Mouse (Mus musculus): Measurements from ENCODE around the gene Spire2. TPM values are rescaled to one million over a fixed set of nuclear protein-coding genes. Genes with fewer than 3 reads are reported as not detected.

Gene Spire2
- total RNA-seq, 2 experiments from 2014 or later, result not detected

GRCm38 (mm10) chr8:123375701-123376100, 43.2 kb downstream of the Spire2 start:
- ATAC-seq (replicated peaks; ENCODE audit: low FRiP score, poor library complexity, severe bottlenecking), result no peak

DNA sequence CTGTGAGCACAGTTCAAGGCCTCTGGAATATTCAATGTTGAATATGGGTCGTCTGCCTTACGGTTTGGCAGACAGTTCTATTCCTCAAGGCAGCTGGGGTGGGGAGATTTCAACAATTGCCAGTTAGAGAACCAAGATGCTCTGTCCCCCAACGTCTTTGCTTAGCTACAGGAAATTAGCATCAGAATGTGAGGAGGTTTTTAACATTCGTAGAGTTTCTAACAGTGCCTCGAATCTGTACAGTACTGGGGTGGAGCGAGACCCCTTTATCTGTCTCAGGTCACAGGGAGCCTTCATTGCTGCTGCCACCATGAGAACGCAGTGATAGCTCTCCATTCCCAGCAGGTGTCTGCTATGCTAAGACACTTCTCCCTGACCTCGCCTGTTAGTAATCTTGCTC, 43.6 kb downstream of the Spire2 start:
- ATAC-seq (replicated peaks; ENCODE audit: low FRiP score, poor library complexity, severe bottlenecking), result no peak

GRCm38 (mm10) chr8:123381711-123382110, 49.2 kb downstream of the Spire2 start:
- ATAC-seq (replicated peaks; ENCODE audit: low FRiP score, poor library complexity, severe bottlenecking), result no peak

- ATAC-seq (replicated peaks; ENCODE audit: low FRiP score, poor library complexity, severe bottlenecking), result no peak
Observed at GRCm38 (mm10) chr8:123382516-123382915, 50.0 kb downstream of the Spire2 start.

GRCm38 (mm10) chr8:123384883-123385540, 52.5 kb downstream of the Spire2 start:
- ATAC-seq (replicated peaks; ENCODE audit: low FRiP score, poor library complexity, severe bottlenecking), result no peak

- ATAC-seq (replicated peaks; ENCODE audit: low FRiP score, poor library complexity, severe bottlenecking), result no peak
Observed at GRCm38 (mm10) chr8:123387041-123387440, 54.5 kb downstream of the Spire2 start.

DNA sequence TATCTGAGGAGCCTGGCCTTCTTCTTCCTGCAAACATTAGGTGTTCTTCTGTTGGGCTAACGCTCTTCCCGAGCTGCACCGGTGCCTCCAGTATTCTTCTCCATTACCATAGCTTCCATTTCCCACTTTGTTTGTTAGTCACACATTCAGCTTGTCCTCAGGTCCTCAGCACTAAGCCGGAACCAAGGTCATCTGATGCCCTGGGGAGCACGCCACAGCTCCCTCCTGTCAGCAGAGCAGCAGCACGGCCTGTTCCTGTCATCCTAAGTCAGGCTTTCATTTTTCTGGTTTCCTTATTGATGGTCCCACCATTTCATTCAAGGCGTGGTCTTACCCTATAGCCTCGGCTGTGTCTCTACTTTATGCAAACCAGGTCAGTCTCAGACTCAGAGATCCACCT, 55.3 kb downstream of the Spire2 start:
- ATAC-seq (replicated peaks; ENCODE audit: low FRiP score, poor library complexity, severe bottlenecking), result no peak

DNA sequence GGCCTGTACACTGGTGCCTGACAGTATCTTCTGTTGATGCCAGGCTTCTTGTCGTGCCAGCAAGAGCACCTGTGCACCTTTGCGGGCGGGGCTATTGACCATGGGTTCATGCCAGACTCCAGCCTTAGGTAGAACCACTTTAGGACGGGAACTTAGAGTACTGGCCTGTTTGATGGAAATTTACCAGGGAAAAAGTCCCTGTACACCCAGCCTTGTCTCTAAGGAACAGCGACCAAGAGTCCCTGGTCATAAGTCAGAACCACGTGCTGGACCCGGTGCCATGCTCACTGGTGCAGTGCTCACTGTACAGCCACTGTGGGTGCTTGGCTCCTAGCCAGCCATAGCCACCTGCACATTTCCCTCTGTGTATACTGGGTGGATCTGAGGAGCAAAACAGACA, 56.5 kb downstream of the Spire2 start:
- no peak for ATAC-seq (replicated peaks; ENCODE audit: low FRiP score, poor library complexity, severe bottlenecking)

- no peak for ATAC-seq (replicated peaks; ENCODE audit: low FRiP score, poor library complexity, severe bottlenecking)
Observed at GRCm38 (mm10) chr8:123398308-123398707, 65.8 kb downstream of the Spire2 start.

DNA sequence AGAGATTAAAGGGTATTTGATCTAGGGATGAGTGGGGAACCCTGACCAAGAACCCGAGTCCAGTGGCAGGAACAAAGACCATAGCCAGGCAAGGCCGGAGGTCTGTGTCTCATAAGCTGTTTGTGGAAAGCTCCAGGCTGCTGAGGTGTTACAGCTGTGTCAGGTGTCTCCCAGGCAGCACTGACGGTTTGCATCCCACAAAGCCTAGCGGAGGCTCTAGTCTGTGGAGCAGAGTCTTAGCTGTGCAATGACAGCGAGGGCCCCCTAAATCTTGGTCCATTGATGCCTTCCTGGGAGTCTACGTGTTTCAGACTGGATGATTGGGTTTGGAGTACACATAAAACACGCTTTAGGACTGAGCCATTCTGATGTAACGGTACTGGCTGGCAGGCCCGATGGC, 69.4 kb downstream of the Spire2 start:
- no peak for ATAC-seq (replicated peaks; ENCODE audit: low FRiP score, poor library complexity, severe bottlenecking)

GRCm38 (mm10) chr8:123402730-123403326, 70.3 kb downstream of the Spire2 start:
- ATAC-seq (replicated peaks; ENCODE audit: low FRiP score, poor library complexity, severe bottlenecking), result no peak

GRCm38 (mm10) chr8:123404521-123404920, 72.0 kb downstream of the Spire2 start:
- ATAC-seq (replicated peaks; ENCODE audit: low FRiP score, poor library complexity, severe bottlenecking), result no peak

- ATAC-seq (replicated peaks; ENCODE audit: low FRiP score, poor library complexity, severe bottlenecking), result peak; percentile 56; the same call in 1 of the 2 replicates
Observed at GRCm38 (mm10) chr8:123406786-123407185, 74.3 kb downstream of the Spire2 start, which contains the start of gene Mc1r. Mc1r (plus strand) TSS chr8:123407107.

DNA sequence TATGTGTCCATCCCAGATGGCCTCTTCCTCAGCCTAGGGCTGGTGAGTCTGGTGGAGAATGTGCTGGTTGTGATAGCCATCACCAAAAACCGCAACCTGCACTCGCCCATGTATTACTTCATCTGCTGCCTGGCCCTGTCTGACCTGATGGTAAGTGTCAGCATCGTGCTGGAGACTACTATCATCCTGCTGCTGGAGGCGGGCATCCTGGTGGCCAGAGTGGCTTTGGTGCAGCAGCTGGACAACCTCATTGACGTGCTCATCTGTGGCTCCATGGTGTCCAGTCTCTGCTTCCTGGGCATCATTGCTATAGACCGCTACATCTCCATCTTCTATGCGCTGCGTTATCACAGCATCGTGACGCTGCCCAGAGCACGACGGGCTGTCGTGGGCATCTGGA, 75.1 kb downstream of the Spire2 start:
- no peak for ATAC-seq (replicated peaks; ENCODE audit: low FRiP score, poor library complexity, severe bottlenecking)

DNA sequence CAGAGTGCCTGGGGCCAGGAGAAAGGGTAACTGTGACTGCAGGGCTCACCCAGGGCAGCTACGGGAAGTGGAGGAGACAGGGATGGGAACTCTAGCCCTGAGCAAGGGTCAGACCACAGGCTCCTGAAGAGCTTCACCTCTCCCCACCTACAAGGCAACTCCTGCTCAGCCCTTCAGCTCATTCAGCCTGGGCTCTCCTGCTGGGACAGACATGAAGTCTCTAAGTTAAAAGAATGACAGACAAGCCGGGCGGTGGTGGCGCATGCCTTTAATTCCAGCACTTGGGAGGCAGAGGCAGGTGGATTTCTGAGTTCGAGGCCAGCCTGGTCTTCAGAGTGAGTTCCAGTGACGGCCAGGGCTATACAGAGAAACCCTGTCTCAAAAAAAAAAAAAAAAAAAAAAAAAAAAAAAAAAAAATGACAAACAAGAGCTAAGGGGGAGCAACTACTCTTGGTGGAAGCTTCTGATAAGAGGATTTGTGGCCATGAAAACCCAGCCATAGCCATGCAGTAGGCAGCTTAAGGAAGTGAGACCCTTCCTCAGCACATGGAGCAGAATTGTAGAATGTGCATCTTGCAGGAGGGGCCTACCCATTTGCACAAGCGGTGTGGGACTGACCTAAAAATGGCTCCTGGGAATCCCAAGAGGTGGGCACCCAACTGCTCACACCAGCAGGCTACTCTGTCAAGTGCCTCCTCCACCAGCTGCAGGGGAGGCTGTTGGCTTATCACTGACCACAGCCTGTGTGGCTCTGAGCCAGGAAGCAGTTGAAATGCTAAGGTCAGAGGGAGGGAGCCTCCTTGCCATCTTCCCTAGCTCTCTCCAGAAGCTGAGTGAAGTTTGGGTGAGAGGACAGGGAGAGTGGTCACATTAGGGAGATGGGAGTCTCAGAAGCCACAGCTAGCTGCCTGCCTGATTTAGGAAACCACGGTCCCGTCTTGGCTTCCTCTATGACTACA, 76.4 kb downstream of the Spire2 start:
- peak; percentile 76 for ATAC-seq (replicated peaks; ENCODE audit: low FRiP score, poor library complexity, severe bottlenecking)

DNA sequence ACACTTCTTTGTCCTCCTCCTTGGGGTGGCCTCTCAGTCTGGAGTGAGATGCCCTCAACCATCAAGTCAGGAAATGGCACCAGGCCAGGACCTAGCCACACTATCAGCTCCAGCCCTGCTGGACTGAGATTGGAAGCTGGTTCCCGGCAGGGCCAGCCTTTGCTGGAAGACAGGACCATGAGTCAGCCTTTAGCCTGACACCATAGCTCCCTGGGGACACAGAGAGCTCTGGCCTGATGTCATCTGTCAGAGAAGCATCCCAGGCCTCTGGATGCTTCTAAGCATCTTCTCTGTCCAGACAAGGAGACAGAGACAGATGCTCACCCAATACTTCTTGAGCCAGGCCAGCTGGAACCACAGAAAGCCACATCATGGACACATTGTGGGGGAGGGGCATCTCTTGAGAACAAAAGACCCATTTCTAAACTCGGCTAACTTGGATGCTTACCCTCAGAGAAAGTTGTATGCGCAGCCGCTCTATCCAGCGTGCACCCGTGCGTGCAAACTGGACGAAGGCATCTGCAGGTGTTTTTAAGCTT, 77.6 kb downstream of the Spire2 start:
- no peak for ATAC-seq (replicated peaks; ENCODE audit: low FRiP score, poor library complexity, severe bottlenecking)

DNA sequence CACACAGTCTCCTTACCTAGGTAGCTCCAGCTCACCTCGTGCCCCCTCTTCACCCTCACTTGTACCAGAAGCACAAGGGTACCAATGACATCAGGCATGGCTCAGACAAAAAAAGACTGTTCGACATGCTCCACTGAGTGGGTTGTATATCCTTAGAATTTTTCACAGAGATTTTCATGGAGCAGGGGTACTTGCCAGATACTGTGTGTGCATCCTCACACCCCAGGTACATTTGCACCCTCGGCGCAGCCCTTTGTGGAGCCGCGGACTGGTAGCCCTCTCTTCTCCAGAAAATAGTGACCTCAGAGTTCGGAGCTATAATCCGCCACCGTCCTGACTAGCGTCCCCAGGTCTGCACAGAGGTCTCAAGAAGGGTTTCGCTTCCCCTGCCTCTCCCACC, 78.3 kb downstream of the Spire2 start:
- no peak for ATAC-seq (replicated peaks; ENCODE audit: low FRiP score, poor library complexity, severe bottlenecking)

DNA sequence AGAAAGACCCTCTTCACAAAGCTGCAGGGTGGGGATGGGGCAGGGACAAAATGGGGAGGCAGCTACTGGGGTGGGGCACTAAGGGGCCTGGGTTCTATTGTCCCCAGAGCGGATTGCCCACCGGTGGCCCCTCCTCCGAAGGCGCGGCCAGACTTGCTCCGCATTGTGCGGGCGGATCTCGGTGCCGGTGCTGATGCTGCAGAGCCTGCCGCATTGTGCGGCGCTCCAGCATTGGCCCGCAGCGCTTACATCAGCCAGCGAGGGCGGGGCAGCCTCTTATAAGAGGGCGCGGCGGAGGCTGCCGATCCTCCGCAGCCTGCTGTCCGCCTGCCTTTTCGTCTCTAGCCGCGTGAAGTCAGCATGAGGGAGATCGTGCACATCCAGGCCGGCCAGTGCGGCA, 78.7 kb downstream of the Spire2 start, which contains the start of gene Tubb3:
Tubb3 (plus strand) TSS at position 179 of the 400 bp plus-strand sequence.
- peak; percentile 64 for ATAC-seq (replicated peaks; ENCODE audit: low FRiP score, poor library complexity, severe bottlenecking)

- no peak for ATAC-seq (replicated peaks; ENCODE audit: low FRiP score, poor library complexity, severe bottlenecking)
Observed at GRCm38 (mm10) chr8:123411781-123412327, 79.3 kb downstream of the Spire2 start.

Measured in erythroid progenitor cell, adult 5-6 weeks (primary cell).